Mouse (Mus musculus) erythroblast, embryonic 14.5 days (primary cell): Measurements from ENCODE around the gene Eci2.

Experiments
- GATA1 ChIP-seq: IDR thresholded peaks from 2 replicates; pipeline ENCODE4 v1.6.1; 2012; ENCODE audit warnings: low read length, inconsistent platforms, mixed read lengths
- TAL1 ChIP-seq: IDR thresholded peaks from 3 replicates; pipeline ENCODE4 v1.6.1; 2012; ENCODE audit warnings: low read length, inconsistent platforms, mixed read lengths

- no peak for TF ChIP-seq TAL1
- TF ChIP-seq GATA1, result no peak
Observed at GRCm38 (mm10) chr13:34934931-34935644, 91.8 kb downstream of the Eci2 start.
